Mouse (Mus musculus) olfactory bulb, adult 2 months (tissue): ENCODE results near the gene Ergic1.

Source experiments
- CTCF ChIP-seq: fragments of 200-500 bp; IDR thresholded peaks from 2 replicates; pipeline ENCODE4 v1.5.1; 2012; ENCODE audit warnings: low read depth, mild to moderate bottlenecking, low read length, moderate library complexity; ENCODE audit not compliant: insufficient read depth
- POLR2A ChIP-seq: fragments of 200-500 bp; IDR thresholded peaks from 2 replicates; pipeline ENCODE4 v1.6.1; 2012; ENCODE audit warnings: mild to moderate bottlenecking, low read depth, low read length, moderate library complexity; ENCODE audit not compliant: insufficient read depth

- TF ChIP-seq POLR2A: no peak
- TF ChIP-seq CTCF: no peak
Observed at GRCm38 (mm10) chr17:26587961-26588487, 26.7 kb downstream of the Ergic1 start.
